Mouse (Mus musculus): ENCODE measurements around the gene Wrnip1.

DNA sequence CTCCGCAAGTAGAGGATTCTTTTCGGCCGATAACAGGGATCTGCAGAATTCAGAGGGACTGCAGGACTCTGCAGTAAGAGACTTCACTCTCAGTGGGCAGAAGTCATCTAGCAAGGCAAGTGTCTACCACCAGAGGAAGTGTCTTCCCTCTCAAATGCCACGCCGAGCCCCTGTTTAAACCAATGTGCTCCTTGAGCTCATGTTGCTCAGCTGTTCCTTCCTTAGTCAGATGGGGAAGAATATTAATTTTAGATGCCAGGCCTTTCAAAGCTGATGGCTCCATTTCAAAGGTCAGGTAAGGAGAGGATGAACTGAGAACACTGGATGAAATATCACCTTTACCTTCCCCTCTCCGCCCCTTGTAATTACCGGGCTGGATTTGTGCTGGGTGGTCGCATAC lies 18.0 kb upstream of the Wrnip1 start, which contains the start of gene Mylk4:
- TF ChIP-seq CTCF (IDR thresholded peaks at IDR 0.05; ENCODE audit: low read depth), result no peak
- no peak for TF ChIP-seq EP300 (IDR thresholded peaks at IDR 0.05; ENCODE audit: low read depth)
